Mouse (Mus musculus): Measurements from ENCODE around the gene Grsf1. TPM values are rescaled to one million over a fixed set of nuclear protein-coding genes. Genes with fewer than 3 reads are reported as not detected.

Gene Grsf1
- polyA plus RNA-seq, 1 experiment from 2014 or later: 127 TPM

DNA sequence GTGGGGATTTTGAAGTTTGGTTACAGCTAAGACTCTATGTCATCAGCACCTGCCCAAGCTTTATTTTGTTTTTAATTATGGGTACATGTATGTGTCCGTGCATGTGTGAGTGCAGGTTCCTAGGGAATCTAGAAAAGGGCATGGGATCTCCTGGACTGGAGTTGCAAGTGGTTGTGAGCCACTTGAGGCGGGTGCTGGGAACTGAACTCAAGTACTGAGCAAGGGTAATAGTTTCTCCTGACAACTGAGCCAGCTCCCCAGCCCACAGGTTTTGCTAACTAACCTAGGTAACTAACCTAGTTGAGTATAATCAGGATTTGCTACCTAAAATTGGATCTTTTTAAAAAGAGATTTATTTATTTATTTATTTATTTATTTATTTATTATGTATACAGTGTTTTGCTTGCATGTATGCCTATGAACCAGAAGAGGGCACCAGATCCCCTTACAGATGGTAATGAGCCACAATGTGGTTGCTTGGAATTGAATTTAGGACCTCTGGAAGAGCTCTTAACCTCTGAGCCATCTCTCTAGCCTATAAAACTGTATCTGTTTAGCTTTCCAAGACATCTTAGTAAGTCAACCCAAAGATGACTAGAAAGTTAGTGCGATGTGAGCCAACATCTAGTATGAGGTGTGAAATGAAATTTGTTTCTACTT is 13.4 kb upstream of the Grsf1 start:
- in situ Hi-C loops (cut with MboI; ENCODE audit: low pct_unique_long_range_greater_than_20kb): no loop called here
- no peak for DNase-seq (ENCODE audit: low read depth, low spot score)

GRCm38 (mm10) chr5:88688583-88689187 is 12.7 kb upstream of the Grsf1 start:
- in situ Hi-C loops (cut with MboI; ENCODE audit: low pct_unique_long_range_greater_than_20kb): no loop called here
- DNase-seq (ENCODE audit: low read depth, low spot score): no peak
- POLR2A ChIA-PET: interaction anchor here (1.6 kb wide), 1 partner anchor 31 kb away, joined by 4 read pairs; the partner anchor contains the start of gene Mob1b
- TF ChIP-seq CTCF (IDR thresholded peaks at IDR 0.05): no peak
- peak; percentile 54 for ATAC-seq
- CTCF ChIA-PET: interaction anchor here (0.8 to 2.2 kb wide), 13 partner anchors 9 to 159 kb away, joined by 3 to 12 read pairs (median 3); no protein-coding TSS in a partner anchor
- no peaks in the 10 kb centered on the region for H3K27me3 ChIP-seq

More for the DNA sequence above, 13.4 kb upstream of the Grsf1 start:
- no peaks in the 10 kb centered on the region for H3K27me3 ChIP-seq
- ChIA-PET CTCF (interaction anchor here (0.6 to 2.2 kb wide), 24 partner anchors 9 to 159 kb away, joined by 3 to 12 read pairs (median 3); no protein-coding TSS in a partner anchor), POLR2A (interaction anchor here (1.6 kb wide), 1 partner anchor 31 kb away, joined by 4 read pairs; the partner anchor contains the start of gene Mob1b)
- peak; percentile 73 for TF ChIP-seq CTCF (IDR thresholded peaks at IDR 0.05)
- ATAC-seq: peak; percentile 71

DNA sequence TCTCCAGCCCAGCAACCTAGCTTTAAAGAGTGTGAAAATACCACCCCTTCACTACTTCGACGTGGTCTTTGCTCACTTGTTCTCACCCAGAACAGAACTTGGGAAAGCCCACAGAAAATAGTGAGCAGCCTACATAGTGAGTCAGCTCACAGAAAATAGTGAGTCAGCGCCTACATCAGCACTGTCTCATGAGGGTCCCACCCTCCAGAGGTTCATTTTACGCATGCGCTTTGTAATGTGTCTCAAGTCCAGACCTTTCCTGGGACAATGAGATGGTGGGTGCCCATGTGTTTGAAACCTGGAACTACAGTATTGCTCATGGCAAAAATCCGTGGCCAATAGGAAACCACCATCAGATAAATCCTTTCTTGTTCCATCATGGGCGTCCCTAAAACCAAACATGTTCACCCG is 12.0 kb upstream of the Grsf1 start:
- DNase-seq (ENCODE audit: low read depth, low spot score) (no peak), ATAC-seq (no peak)
- no peak for TF ChIP-seq CTCF (IDR thresholded peaks at IDR 0.05)
- ChIA-PET CTCF (no interaction called here), POLR2A (no interaction called here)
- no peaks in the 10 kb centered on the region for H3K27me3 ChIP-seq
- in situ Hi-C loops (cut with MboI; ENCODE audit: low pct_unique_long_range_greater_than_20kb): no loop called here

DNA sequence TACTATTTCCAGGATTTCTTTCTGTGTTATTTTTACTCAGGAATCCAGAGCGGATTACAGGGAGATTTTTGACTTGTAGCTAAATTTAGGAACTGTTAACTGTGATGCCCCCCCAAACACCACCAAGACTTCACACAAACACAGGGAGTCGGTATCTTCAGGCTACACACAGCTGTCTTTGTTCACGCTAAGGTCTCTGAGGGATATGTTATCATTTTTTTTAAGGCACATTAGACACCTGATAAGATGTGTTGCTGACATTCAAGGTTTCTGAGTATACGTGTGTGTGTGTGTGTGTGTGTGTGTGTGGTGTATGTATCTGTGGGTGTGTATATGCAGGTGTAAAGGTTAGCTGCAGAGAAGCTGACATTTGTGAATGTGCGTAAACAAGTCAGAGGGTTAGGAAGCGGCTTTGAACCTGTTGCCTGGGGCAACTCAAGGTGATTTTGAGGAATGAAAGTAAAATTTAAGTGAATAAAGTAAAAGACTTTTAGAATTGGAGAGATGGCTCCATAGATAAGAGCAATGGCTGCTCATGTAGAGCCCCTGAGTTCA is 9.9 kb upstream of the Grsf1 start:
- CTCF ChIA-PET: interaction anchor here (1.2 kb wide), 1 partner anchor 10 kb away, joined by 4 read pairs; the partner anchor contains the start of gene Grsf1
- ATAC-seq: no peak
- TF ChIP-seq CTCF (IDR thresholded peaks at IDR 0.05): no peak
- POLR2A ChIA-PET: interaction anchor here (0.5 to 1.2 kb wide), 3 partner anchors 13 to 85 kb away, joined by 3 to 4 read pairs (median 3); partner anchors contain the start of gene Mob1b
- no peak for DNase-seq (ENCODE audit: low read depth, low spot score)
- no peaks in the 10 kb centered on the region for H3K27me3 ChIP-seq
- in situ Hi-C loops (cut with MboI; ENCODE audit: low pct_unique_long_range_greater_than_20kb): no loop called here

DNA sequence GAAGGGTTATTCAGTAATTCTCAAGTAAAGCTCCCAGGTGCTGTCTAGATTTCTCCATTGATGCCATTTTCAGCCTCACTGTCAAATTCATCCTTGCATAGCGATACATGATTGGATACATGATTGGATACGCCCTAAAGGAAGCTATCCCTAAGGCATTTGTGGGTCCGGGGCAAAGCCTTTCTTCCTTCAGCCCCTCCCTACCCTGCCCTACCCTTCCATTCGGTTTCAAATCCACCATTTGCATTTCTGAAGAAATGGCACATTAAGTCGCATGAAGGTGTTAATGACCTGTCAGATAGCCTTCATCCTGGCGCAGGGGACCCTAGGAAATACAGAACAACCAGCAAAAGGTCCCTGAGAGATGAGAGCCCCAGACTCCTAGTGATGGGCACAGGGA is 9.3 kb upstream of the Grsf1 start:
- in situ Hi-C loops (cut with MboI; ENCODE audit: low pct_unique_long_range_greater_than_20kb): no loop called here
- ChIA-PET POLR2A (interaction anchor here (0.5 to 1.2 kb wide), 3 partner anchors 13 to 85 kb away, joined by 3 to 4 read pairs (median 3); partner anchors contain the start of gene Mob1b), CTCF (interaction anchor here (1.1 to 1.2 kb wide), 2 partner anchors 9 to 19 kb away, joined by 3 to 4 read pairs; partner anchors contain the start of gene Grsf1)
- DNase-seq (ENCODE audit: low read depth, low spot score) (no peak), ATAC-seq (no peak)
- H3K27me3 ChIP-seq: no peaks in the 10 kb centered on the region
- no peak for TF ChIP-seq CTCF (IDR thresholded peaks at IDR 0.05)

- TF ChIP-seq CTCF (IDR thresholded peaks at IDR 0.05): no peak
- H3K27me3 ChIP-seq: no peaks in the 10 kb centered on the region
- ATAC-seq (no peak), DNase-seq (ENCODE audit: low read depth, low spot score) (no peak)
- ChIA-PET POLR2A (no interaction called here), CTCF (interaction anchor here (1.0 to 1.1 kb wide), 2 partner anchors 18 to 21 kb away, joined by 3 read pairs; no protein-coding TSS in a partner anchor)
- in situ Hi-C loops (cut with MboI; ENCODE audit: low pct_unique_long_range_greater_than_20kb): no loop called here
Observed at GRCm38 (mm10) chr5:88684226-88684625, 8.3 kb upstream of the Grsf1 start.

DNA sequence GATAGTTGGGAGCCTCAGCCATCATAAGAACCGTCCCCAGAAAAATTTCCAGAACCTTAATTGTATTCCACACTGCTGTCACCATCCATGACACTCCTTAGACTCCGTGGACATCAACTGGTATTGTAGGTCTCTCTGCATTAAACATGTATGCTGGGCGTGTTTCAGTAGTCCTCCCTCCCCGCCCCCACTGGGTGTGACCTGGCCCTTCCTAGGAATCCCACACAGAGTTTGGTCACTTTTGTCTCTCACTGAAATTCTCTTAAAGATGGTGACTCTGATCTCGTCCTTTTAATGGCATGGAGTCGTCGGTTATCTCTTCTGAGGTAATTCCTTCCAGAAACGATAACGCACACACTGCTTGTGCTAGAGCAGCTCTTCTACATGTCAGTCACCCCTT is 7.7 kb upstream of the Grsf1 start:
- POLR2A ChIA-PET: no interaction called here
- DNase-seq (ENCODE audit: low read depth, low spot score) (no peak), ATAC-seq (no peak)
- CTCF ChIA-PET: no interaction called here
- no peaks in the 10 kb centered on the region for H3K27me3 ChIP-seq
- in situ Hi-C loops (cut with MboI; ENCODE audit: low pct_unique_long_range_greater_than_20kb): no loop called here
- TF ChIP-seq CTCF (IDR thresholded peaks at IDR 0.05): no peak

DNA sequence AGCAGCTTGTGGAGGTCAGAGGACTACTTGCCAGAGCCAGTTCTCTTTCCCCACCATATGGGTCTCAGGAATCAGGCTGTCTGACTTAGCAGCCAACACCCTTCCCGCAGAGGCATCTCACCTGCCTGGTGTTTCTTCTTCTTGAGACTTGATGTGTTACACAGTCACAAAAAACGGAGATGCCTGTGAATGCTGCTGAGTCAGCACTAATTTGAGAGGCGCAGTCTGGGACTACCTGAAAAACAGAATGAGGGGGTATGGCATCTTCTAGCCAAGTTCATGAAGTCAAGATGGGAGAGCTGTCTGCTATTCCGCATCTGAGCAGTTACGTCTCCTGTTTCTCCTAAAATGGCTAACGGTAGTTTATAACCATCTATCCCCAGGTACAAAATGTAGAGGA is 4.6 kb upstream of the Grsf1 start:
- ChIA-PET CTCF (interaction anchor here (1.8 kb wide), 1 partner anchor 9 kb away, joined by 12 read pairs; no protein-coding TSS in a partner anchor), POLR2A (interaction anchor here (0.7 kb wide), 1 partner anchor 76 kb away, joined by 4 read pairs; no protein-coding TSS in a partner anchor)
- in situ Hi-C loops (cut with MboI; ENCODE audit: low pct_unique_long_range_greater_than_20kb): no loop called here
- H3K27me3 ChIP-seq: no peaks in the 10 kb centered on the region
- no peak for TF ChIP-seq CTCF (IDR thresholded peaks at IDR 0.05)
- no peak for ATAC-seq
- DNase-seq (ENCODE audit: low read depth, low spot score): no peak

DNA sequence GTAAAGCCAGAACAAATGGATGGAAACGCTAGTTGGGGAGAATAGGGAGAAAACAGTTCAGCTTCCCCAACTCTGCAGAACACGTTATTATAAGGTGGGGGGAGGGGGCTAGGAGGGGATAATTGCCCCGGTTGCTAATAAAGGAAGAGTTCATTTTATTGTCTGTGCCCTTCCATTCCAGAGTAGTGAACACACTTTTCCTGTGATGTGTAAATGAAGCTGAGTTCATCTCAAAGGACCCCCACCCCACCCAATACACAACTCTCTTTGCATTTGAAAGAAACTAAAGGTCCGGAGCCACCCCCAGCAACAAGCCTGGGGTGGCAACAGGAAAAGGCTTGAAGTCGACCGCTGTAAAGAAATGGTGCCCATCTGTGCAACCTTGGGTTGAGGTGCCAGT is 3.4 kb upstream of the Grsf1 start:
- in situ Hi-C loops (cut with MboI; ENCODE audit: low pct_unique_long_range_greater_than_20kb): no loop called here
- DNase-seq (ENCODE audit: low read depth, low spot score) (no peak), ATAC-seq (no peak)
- CTCF ChIA-PET: interaction anchor here (1.6 to 1.8 kb wide), 2 partner anchors 10 to 110 kb away, joined by 3 to 12 read pairs; no protein-coding TSS in a partner anchor
- H3K27me3 ChIP-seq: no peaks in the 10 kb centered on the region
- TF ChIP-seq CTCF (IDR thresholded peaks at IDR 0.05): no peak
- POLR2A ChIA-PET: no interaction called here

DNA sequence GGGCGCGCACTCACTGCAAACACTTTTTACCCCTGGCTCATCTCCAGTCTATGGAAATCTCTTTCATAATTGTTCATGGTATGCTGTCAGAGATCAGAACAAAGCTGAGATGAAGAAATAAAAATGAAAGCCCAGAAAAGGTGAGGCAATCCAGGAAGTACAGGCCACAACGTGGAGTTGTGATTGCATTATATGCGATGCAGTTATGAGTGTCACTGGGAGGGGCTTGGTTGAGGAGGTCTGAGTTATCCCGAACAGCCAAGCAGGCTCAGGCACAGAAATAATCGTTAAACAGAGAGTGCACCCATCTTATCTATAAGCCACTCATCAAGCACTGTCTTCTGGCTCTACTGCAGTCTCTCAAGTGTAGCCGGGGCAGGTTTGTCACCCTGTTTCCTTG is 3.0 kb upstream of the Grsf1 start:
- no peak for TF ChIP-seq CTCF (IDR thresholded peaks at IDR 0.05)
- POLR2A ChIA-PET: no interaction called here
- no peak for ATAC-seq

More for the DNA sequence above, 3.0 kb upstream of the Grsf1 start:
- no peak for DNase-seq (ENCODE audit: low read depth, low spot score)
- no peaks in the 10 kb centered on the region for H3K27me3 ChIP-seq
- in situ Hi-C loops (cut with MboI; ENCODE audit: low pct_unique_long_range_greater_than_20kb): no loop called here
- CTCF ChIA-PET: interaction anchor here (1.6 to 1.8 kb wide), 2 partner anchors 10 to 110 kb away, joined by 3 to 12 read pairs; no protein-coding TSS in a partner anchor

Data from Patski (cell line).